Mouse (Mus musculus): ENCODE data around the gene Repin1. TPM values are rescaled to one million over a fixed set of nuclear protein-coding genes. Genes with fewer than 3 reads are reported as not detected.

Repin1 gene
- polyA plus RNA-seq, 1 experiment from 2014 or later: 38.0 TPM

Other genes with a start within 250 kb of the Repin1 start
- 23.8 and 27.4 TPM in 2 replicates for gene Krba1, start 198.3 kb upstream of the Repin1 start, polyA plus RNA-seq (2015; fragmentation: Nextera tagmentation; extraction: Ambion mirVana)
- 21.0 and 22.6 TPM in 2 replicates for gene Zfp467, start 148.1 kb upstream of the Repin1 start, polyA plus RNA-seq (2015; fragmentation: Nextera tagmentation; extraction: Ambion mirVana)
- gene Sspo, start 145.7 kb upstream of the Repin1 start, polyA plus RNA-seq (2015; fragmentation: Nextera tagmentation; extraction: Ambion mirVana): 0.31 and 0.43 TPM in 2 replicates
- gene Atp6v0e2, start 56.3 kb upstream of the Repin1 start, polyA plus RNA-seq (2015; fragmentation: Nextera tagmentation; extraction: Ambion mirVana): 177 and 203 TPM in 2 replicates
- 20.7 and 24.0 TPM in 2 replicates for gene Lrrc61, start 39.1 kb upstream of the Repin1 start, polyA plus RNA-seq (2015; fragmentation: Nextera tagmentation; extraction: Ambion mirVana)
- 9.2 and 10.9 TPM in 2 replicates for gene Rarres2, start 21.1 kb upstream of the Repin1 start, polyA plus RNA-seq (2015; fragmentation: Nextera tagmentation; extraction: Ambion mirVana)
- gene Gm45021, start 4.3 kb upstream of the Repin1 start, polyA plus RNA-seq (2015; fragmentation: Nextera tagmentation; extraction: Ambion mirVana): not detected in 2 replicates
- not detected in 2 replicates for gene Gm44965, start 58 bp downstream of the Repin1 start, polyA plus RNA-seq (2015; fragmentation: Nextera tagmentation; extraction: Ambion mirVana)
- 11.3 and 15.7 TPM in 2 replicates for gene Zfp775, start 8.2 kb downstream of the Repin1 start, polyA plus RNA-seq (2015; fragmentation: Nextera tagmentation; extraction: Ambion mirVana)
- 11.2 and 12.7 TPM in 2 replicates for gene AI854703, start 32.9 kb downstream of the Repin1 start, polyA plus RNA-seq (2015; fragmentation: Nextera tagmentation; extraction: Ambion mirVana)
- gene Gimap8, start 53.4 kb downstream of the Repin1 start, polyA plus RNA-seq (2015; fragmentation: Nextera tagmentation; extraction: Ambion mirVana): 0.74 TPM in 2 replicates
- gene Gimap9, start 82.2 kb downstream of the Repin1 start, polyA plus RNA-seq (2015; fragmentation: Nextera tagmentation; extraction: Ambion mirVana): 1.6 and 2.7 TPM in 2 replicates
- 2.9 and 3.3 TPM in 2 replicates for gene Gimap4, start 90.7 kb downstream of the Repin1 start, polyA plus RNA-seq (2015; fragmentation: Nextera tagmentation; extraction: Ambion mirVana)
- gene Gimap6, start 114.3 kb downstream of the Repin1 start, polyA plus RNA-seq (2015; fragmentation: Nextera tagmentation; extraction: Ambion mirVana): 10.9 and 11.6 TPM in 2 replicates
- gene Gm28053, start 124.7 kb downstream of the Repin1 start, polyA plus RNA-seq (2015; fragmentation: Nextera tagmentation; extraction: Ambion mirVana): 0.95 TPM in 1 of 2 replicates, not detected in the other
- not detected in 2 replicates for gene Gimap7, start 124.7 kb downstream of the Repin1 start, polyA plus RNA-seq (2015; fragmentation: Nextera tagmentation; extraction: Ambion mirVana)
- 8.6 and 8.7 TPM in 2 replicates for gene Gimap1, start 145.2 kb downstream of the Repin1 start, polyA plus RNA-seq (2015; fragmentation: Nextera tagmentation; extraction: Ambion mirVana)
- gene Gimap5, start 152.3 kb downstream of the Repin1 start, polyA plus RNA-seq (2015; fragmentation: Nextera tagmentation; extraction: Ambion mirVana): 2.0 TPM in 2 replicates
- not detected in 2 replicates for gene Gimap3, start 177.0 kb downstream of the Repin1 start, polyA plus RNA-seq (2015; fragmentation: Nextera tagmentation; extraction: Ambion mirVana)
- gene Tmem176a, start 247.0 kb downstream of the Repin1 start, polyA plus RNA-seq (2015; fragmentation: Nextera tagmentation; extraction: Ambion mirVana): 22.8 and 30.5 TPM in 2 replicates
- gene Tmem176b, start 247.6 kb downstream of the Repin1 start, polyA plus RNA-seq (2015; fragmentation: Nextera tagmentation; extraction: Ambion mirVana): 127 and 151 TPM in 2 replicates